In the genomic region with DNA sequence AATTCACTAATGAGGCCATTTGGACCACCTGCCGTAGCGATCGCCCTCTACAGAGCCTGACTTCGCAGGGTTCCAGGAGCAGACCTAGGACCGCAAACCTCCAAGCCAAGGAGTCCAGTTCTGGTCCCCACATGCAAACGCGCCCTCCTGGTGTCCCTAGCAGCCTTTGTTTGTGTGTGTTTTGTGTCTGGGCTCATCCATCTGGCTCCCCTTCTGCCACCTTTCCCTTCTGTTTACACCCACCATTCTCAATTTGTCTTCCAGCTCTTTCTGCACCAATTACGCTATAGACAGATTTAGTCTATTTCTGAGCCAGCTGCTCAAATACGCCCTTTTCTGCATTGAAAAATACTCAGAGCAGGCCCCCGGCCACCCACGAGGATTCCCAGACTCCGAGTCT, we compare ENCODE assay signal across 10 mouse cellular contexts. TPM values are rescaled to one million over a fixed set of nuclear protein-coding genes. Genes with fewer than 3 reads are reported as not detected.
DNase-seq lines count a peak whose midpoint lies in the region; ATAC-seq lines count a peak whose summit lies in the region.
"Had no signal": no experiment of that assay in that cellular context is flagged by ENCODE, and none has a peak within 500 bp of the region (broad histone marks: within the 10 kb centered on the region; RNA-seq: fewer than 3 reads in every experiment).

No protein-coding gene starts in this region.

- H3K9ac ChIP-seq in midbrain, embryonic 15.5 days: no peak overlapping the region
- no peak overlapping the region for H3K9ac ChIP-seq in hindbrain, embryonic 11.5 days (ENCODE audit: low read depth, low read length)
- H3K9ac ChIP-seq: intestine, embryonic 15.5 days had no signal

- H3K27ac ChIP-seq in midbrain, embryonic 10.5 days (replicated peaks): 0 out of 2 replicates have a peak overlapping the region, but pooled peaks have one; percentile 13
- no peak overlapping the region for H3K27ac ChIP-seq in midbrain, embryonic 15.5 days
- peak overlapping the region; percentile 58 for H3K27ac ChIP-seq in hindbrain, embryonic 11.5 days (ENCODE audit: low read depth, low read length)
- H3K27ac ChIP-seq: intestine, embryonic 15.5 days had no signal

- no peak overlapping the region for H3K4me3 ChIP-seq in midbrain, embryonic 10.5 days
- no peak overlapping the region for H3K4me3 ChIP-seq in midbrain, embryonic 15.5 days
- H3K4me3 ChIP-seq in hindbrain, embryonic 11.5 days (ENCODE audit: low read depth, low read length): no peak overlapping the region
- H3K4me3 ChIP-seq: intestine, embryonic 15.5 days had no signal

- H3K27me3 ChIP-seq in midbrain, embryonic 10.5 days (ENCODE audit: low read depth, poor library complexity, severe bottlenecking): no peaks in the 10 kb centered on the region
- no peaks in the 10 kb centered on the region for H3K27me3 ChIP-seq in midbrain, embryonic 15.5 days (replicated peaks)
- H3K27me3 ChIP-seq in hindbrain, embryonic 11.5 days (ENCODE audit: control insufficient read depth, insufficient read depth, low read length): no peaks in the 10 kb centered on the region
- H3K27me3 ChIP-seq: intestine, embryonic 15.5 days had no signal

- no peak for ATAC-seq in midbrain, embryonic 15.5 days (replicated peaks)
- ATAC-seq in hindbrain, embryonic 11.5 days (ENCODE audit: low FRiP score): peak; percentile 66
- no peak for ATAC-seq in megakaryocyte-erythroid progenitor cell, adult 5-6 weeks (replicated peaks; ENCODE audit: low FRiP score, low TSS enrichment, poor library complexity, severe bottlenecking)
- no peak for ATAC-seq in megakaryocyte progenitor cell, adult 5-6 weeks (replicated peaks; ENCODE audit: poor library complexity)
- ATAC-seq in erythroblast, adult 5-6 weeks (replicated peaks; ENCODE audit: low FRiP score, poor library complexity, severe bottlenecking): no peak

- 0 out of 2 replicates have a peak, but pooled peaks cover 6% of the 10 kb centered on the region for H3K4me1 ChIP-seq in midbrain, embryonic 10.5 days
- H3K4me1 ChIP-seq in midbrain, embryonic 15.5 days: 0 out of 2 replicates have a peak, but pooled peaks cover 3% of the 10 kb centered on the region
- no peaks in the 10 kb centered on the region for H3K4me1 ChIP-seq in hindbrain, embryonic 11.5 days (replicated peaks; ENCODE audit: control insufficient read depth, insufficient read depth, low read length)

- no peak for DNase-seq in midbrain, embryonic 10.5 days (ENCODE audit: low spot score)
- DNase-seq in hindbrain, embryonic 11.5 days (ENCODE audit: low spot score): peak; percentile 40
- DNase-seq in left cerebral cortex, postnatal 14 days (ENCODE audit: low spot score in 2 of 2): peak; percentile 63 to 72
- DNase-seq in right cerebral cortex, postnatal 4 days: peak; percentile 24
- DNase-seq: lung, adult 18-20 months had no signal

- no peaks in the 10 kb centered on the region for H3K36me3 ChIP-seq in midbrain, embryonic 10.5 days
- H3K36me3 ChIP-seq in midbrain, embryonic 15.5 days (replicated peaks): no peaks in the 10 kb centered on the region
- H3K36me3 ChIP-seq in hindbrain, embryonic 11.5 days (ENCODE audit: control insufficient read depth, insufficient read depth, low read length): no peaks in the 10 kb centered on the region
- H3K36me3 ChIP-seq: intestine, embryonic 15.5 days had no signal

- no peak overlapping the region for H3K4me2 ChIP-seq in midbrain, embryonic 15.5 days
- H3K4me2 ChIP-seq in hindbrain, embryonic 11.5 days (replicated peaks; ENCODE audit: low read depth, low read length): no peak overlapping the region
- H3K4me2 ChIP-seq: intestine, embryonic 15.5 days had no signal

- H3K9me3 ChIP-seq in midbrain, embryonic 10.5 days (replicated peaks): no peaks in the 10 kb centered on the region
- no peaks in the 10 kb centered on the region for H3K9me3 ChIP-seq in midbrain, embryonic 15.5 days
- no peaks in the 10 kb centered on the region for H3K9me3 ChIP-seq in hindbrain, embryonic 11.5 days (ENCODE audit: control insufficient read depth, low read length)
- H3K9me3 ChIP-seq: intestine, embryonic 15.5 days had no signal

- intact Hi-C loops in left cerebral cortex, postnatal 14 days (cut with DNase I): loop anchor here (5.0 kb wide), 1 partner anchor 339 kb away; no protein-coding TSS in a partner anchor

- WGBS in midbrain, embryonic 10.5 days: 80% methylated on average over 12 of the region's 12 CpGs
- WGBS in midbrain, embryonic 15.5 days: 63% methylated on average over 12 of the region's 12 CpGs
- WGBS in hindbrain, embryonic 11.5 days: 56% methylated on average over 12 of the region's 12 CpGs

RNA-seq across cellular contexts. Expression of gene Slc7a1, which starts 54.1 kb away (rescaled TPM):
- polyA plus RNA-seq in midbrain, embryonic 10.5 days (2016; fragmentation: Nextera tagmentation; extraction: Ambion mirVana): 12.8 and 15.1 TPM in 2 replicates
- 45.2 and 46.4 TPM in 2 replicates for polyA plus RNA-seq in midbrain, embryonic 15.5 days (2015; fragmentation: Nextera tagmentation; extraction: Ambion mirVana)
- 16.9 and 20.9 TPM in 2 replicates for polyA plus RNA-seq in hindbrain, embryonic 11.5 days (2014; fragmentation: Nextera tagmentation; extraction: Ambion mirVana)
- total RNA-seq in left cerebral cortex, postnatal 14 days (2021): 10 to 100 TPM; 47.9 to 50.6 TPM
- total RNA-seq in megakaryocyte-erythroid progenitor cell, adult 5-6 weeks (2014; fragmentation: Nextera tagmentation): 29.6 and 46.1 TPM in 2 replicates
- total RNA-seq in megakaryocyte-erythroid progenitor cell, adult 5-6 weeks (2017): 17.8 and 22.7 TPM in 2 replicates
- 36.0 and 37.7 TPM in 2 replicates for total RNA-seq in megakaryocyte progenitor cell, adult 5-6 weeks (2015)
- total RNA-seq in megakaryocyte progenitor cell, adult 5-6 weeks (2017): 14.9 and 15.3 TPM in 2 replicates
- total RNA-seq in erythroblast, adult 5-6 weeks (2015; ENCODE audit: low replicate concordance): 12.1 and 17.1 TPM in 2 replicates
- 12.3 and 17.8 TPM in 2 replicates for total RNA-seq in erythroblast, adult 5-6 weeks (2017; ENCODE audit: low replicate concordance)
